Mouse (Mus musculus): ENCODE measurements around the gene Otud7a. TPM values are rescaled to one million over a fixed set of nuclear protein-coding genes. Genes with fewer than 3 reads are reported as not detected.

The Otud7a gene
- polyA plus RNA-seq, 1 experiment from 2014 or later: 2.5 TPM

DNA sequence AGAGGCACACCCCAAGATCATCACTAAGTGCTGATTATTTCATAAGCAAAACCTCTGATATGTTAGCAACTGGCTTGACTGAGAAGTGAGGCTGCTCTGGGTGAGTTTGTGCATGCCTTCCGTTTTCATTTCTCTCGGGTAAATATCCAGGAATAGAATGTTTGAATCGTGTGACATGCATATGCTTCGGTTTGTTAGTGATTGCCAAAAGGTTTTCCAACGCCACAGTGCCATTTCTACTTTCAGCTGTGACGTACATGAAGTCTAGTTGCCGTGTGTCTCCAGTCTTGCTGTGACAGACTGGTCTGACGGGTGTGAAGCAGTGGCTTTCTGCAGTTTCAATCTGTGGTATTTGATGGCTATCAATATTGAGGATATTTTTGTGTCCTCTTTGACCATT is 273.4 kb downstream of the Otud7a start:
- ATAC-seq: 0 out of 2 replicates have a peak, but pooled peaks have one; percentile 10
- no peaks in the 10 kb centered on the region for H3K4me1 ChIP-seq (replicated peaks; ENCODE audit: control insufficient read depth, insufficient read depth, low read length)
- 77% methylated on average over 8 of the region's 8 CpGs for WGBS

GRCm38 (mm10) chr7:63719183-63719944 is 274.8 kb downstream of the Otud7a start:
- Histone ChIP-seq H3K9me3 (ENCODE audit: control insufficient read depth, low read length) (no peaks in the 10 kb centered on the region), H3K36me3 (ENCODE audit: control insufficient read depth, insufficient read depth) (no peaks in the 10 kb centered on the region), H3K27ac (ENCODE audit: low read length) (no peak overlapping the region), H3K27me3 (replicated peaks; ENCODE audit: control insufficient read depth, insufficient read depth, low read length) (no peaks in the 10 kb centered on the region), H3K4me3 (replicated peaks; ENCODE audit: low read length) (no peak overlapping the region), H3K4me2 (ENCODE audit: low read length) (no peak overlapping the region), H3K4me1 (replicated peaks; ENCODE audit: control insufficient read depth, insufficient read depth, low read length) (no peaks in the 10 kb centered on the region), H3K9ac (replicated peaks; ENCODE audit: low read depth, low read length) (no peak overlapping the region)
- 85% methylated on average over 13 of the region's 13 CpGs for WGBS
- ATAC-seq: no peak

More for the DNA sequence above, 273.4 kb downstream of the Otud7a start:
- Histone ChIP-seq H3K9ac (replicated peaks; ENCODE audit: low read depth, low read length) (no peak overlapping the region), H3K27ac (ENCODE audit: low read length) (no peak overlapping the region), H3K4me3 (replicated peaks; ENCODE audit: low read length) (no peak overlapping the region), H3K9me3 (ENCODE audit: control insufficient read depth, low read length) (no peaks in the 10 kb centered on the region), H3K27me3 (replicated peaks; ENCODE audit: control insufficient read depth, insufficient read depth, low read length) (no peaks in the 10 kb centered on the region), H3K4me2 (ENCODE audit: low read length) (no peak overlapping the region), H3K36me3 (ENCODE audit: control insufficient read depth, insufficient read depth) (no peaks in the 10 kb centered on the region)

DNA sequence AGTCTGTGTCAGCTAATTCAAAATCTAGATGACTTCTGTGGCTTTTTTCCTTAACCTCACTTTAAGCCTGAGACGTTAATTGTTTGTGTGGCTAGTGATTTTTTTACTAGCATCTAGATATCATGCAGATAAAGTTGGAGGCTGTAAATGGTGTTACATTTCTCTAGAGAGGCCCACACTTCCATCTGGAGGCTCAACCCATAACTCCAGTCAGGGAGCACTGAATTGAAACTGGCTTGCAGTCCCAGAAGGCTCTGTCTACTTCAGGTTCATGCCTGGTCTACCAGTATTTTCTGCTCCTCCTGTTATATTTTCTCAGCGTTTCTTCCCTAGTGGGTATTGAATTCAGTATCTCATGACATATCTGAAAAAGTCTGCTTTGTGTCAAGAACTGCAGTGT is 276.1 kb downstream of the Otud7a start:
- WGBS: 89% methylated on average over 2 of the region's 2 CpGs
- Histone ChIP-seq H3K9me3 (ENCODE audit: control insufficient read depth, low read length) (no peaks in the 10 kb centered on the region), H3K27ac (ENCODE audit: low read length) (no peak overlapping the region), H3K36me3 (ENCODE audit: control insufficient read depth, insufficient read depth) (no peaks in the 10 kb centered on the region), H3K27me3 (replicated peaks; ENCODE audit: control insufficient read depth, insufficient read depth, low read length) (no peaks in the 10 kb centered on the region), H3K4me2 (ENCODE audit: low read length) (no peak overlapping the region), H3K4me3 (replicated peaks; ENCODE audit: low read length) (no peak overlapping the region), H3K4me1 (replicated peaks; ENCODE audit: control insufficient read depth, insufficient read depth, low read length) (no peaks in the 10 kb centered on the region), H3K9ac (replicated peaks; ENCODE audit: low read depth, low read length) (no peak overlapping the region)
- ATAC-seq: no peak

GRCm38 (mm10) chr7:63725040-63725729 is 280.6 kb downstream of the Otud7a start:
- Histone ChIP-seq H3K27me3 (replicated peaks; ENCODE audit: control insufficient read depth, insufficient read depth, low read length) (no peaks in the 10 kb centered on the region), H3K4me3 (replicated peaks; ENCODE audit: low read length) (no peak overlapping the region), H3K27ac (ENCODE audit: low read length) (no peak overlapping the region), H3K36me3 (ENCODE audit: control insufficient read depth, insufficient read depth) (no peaks in the 10 kb centered on the region), H3K9ac (replicated peaks; ENCODE audit: low read depth, low read length) (no peak overlapping the region), H3K9me3 (ENCODE audit: control insufficient read depth, low read length) (no peaks in the 10 kb centered on the region), H3K4me2 (ENCODE audit: low read length) (no peak overlapping the region), H3K4me1 (replicated peaks; ENCODE audit: control insufficient read depth, insufficient read depth, low read length) (no peaks in the 10 kb centered on the region)
- peak; percentile 92 for ATAC-seq
- 41% methylated on average over 6 of the region's 6 CpGs for WGBS

DNA sequence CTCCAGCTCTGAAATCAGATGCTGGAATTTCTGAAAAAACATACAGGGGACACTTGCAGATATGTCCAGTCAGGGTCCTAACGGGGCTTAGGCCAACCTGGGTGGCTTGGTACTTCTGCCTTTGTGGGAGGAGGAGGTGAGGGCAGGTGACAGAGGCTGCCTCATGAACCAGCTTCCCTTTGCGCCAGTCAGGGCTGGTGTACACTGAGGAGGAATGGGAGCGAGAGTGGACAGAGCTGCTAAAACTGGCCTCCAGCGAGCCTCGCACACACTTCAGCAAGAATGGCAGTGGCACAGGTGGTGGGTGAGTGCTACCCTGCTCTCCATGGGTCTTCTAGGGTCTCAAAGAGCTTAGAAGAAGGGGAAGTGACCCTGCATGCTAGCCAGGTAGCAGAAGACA is 285.1 kb downstream of the Otud7a start:
- WGBS: 93% methylated on average over 5 of the region's 5 CpGs
- Histone ChIP-seq H3K27me3 (replicated peaks; ENCODE audit: control insufficient read depth, insufficient read depth, low read length) (no peaks in the 10 kb centered on the region), H3K4me1 (replicated peaks; ENCODE audit: control insufficient read depth, insufficient read depth, low read length) (no peaks in the 10 kb centered on the region), H3K9ac (replicated peaks; ENCODE audit: low read depth, low read length) (no peak overlapping the region), H3K36me3 (ENCODE audit: control insufficient read depth, insufficient read depth) (no peaks in the 10 kb centered on the region), H3K4me2 (ENCODE audit: low read length) (no peak overlapping the region), H3K27ac (ENCODE audit: low read length) (no peak overlapping the region), H3K9me3 (ENCODE audit: control insufficient read depth, low read length) (no peaks in the 10 kb centered on the region), H3K4me3 (replicated peaks; ENCODE audit: low read length) (no peak overlapping the region)
- no peak for ATAC-seq

DNA sequence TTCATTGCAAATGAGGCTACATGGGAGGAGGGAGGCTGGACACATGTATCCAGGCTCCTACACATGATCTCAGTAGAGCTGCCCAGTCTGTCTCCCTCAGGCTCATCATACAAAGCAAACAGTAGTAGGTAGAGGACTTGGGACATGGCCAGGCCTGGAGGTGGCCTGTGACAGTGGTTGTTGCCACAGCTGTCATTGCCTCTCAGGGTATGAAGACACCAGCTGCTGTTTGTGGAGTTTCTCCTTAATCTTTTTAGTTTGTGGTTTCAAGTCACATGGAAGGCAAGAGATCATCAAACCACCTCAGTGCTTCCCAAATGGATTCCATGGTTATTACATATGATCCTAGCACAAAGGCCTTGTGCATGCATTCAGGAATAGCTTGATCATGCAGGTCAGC is 285.5 kb downstream of the Otud7a start:
- no peaks in the 10 kb centered on the region for H3K27me3 ChIP-seq (replicated peaks; ENCODE audit: control insufficient read depth, insufficient read depth, low read length)
- H3K9me3 ChIP-seq (ENCODE audit: control insufficient read depth, low read length): no peaks in the 10 kb centered on the region
- H3K4me2 ChIP-seq (ENCODE audit: low read length): no peak overlapping the region
- H3K4me1 ChIP-seq (replicated peaks; ENCODE audit: control insufficient read depth, insufficient read depth, low read length): no peaks in the 10 kb centered on the region
- H3K36me3 ChIP-seq (ENCODE audit: control insufficient read depth, insufficient read depth): no peaks in the 10 kb centered on the region
- H3K27ac ChIP-seq (ENCODE audit: low read length): no peak overlapping the region
- H3K9ac ChIP-seq (replicated peaks; ENCODE audit: low read depth, low read length): no peak overlapping the region
- no peak for ATAC-seq
- H3K4me3 ChIP-seq (replicated peaks; ENCODE audit: low read length): no peak overlapping the region

DNA sequence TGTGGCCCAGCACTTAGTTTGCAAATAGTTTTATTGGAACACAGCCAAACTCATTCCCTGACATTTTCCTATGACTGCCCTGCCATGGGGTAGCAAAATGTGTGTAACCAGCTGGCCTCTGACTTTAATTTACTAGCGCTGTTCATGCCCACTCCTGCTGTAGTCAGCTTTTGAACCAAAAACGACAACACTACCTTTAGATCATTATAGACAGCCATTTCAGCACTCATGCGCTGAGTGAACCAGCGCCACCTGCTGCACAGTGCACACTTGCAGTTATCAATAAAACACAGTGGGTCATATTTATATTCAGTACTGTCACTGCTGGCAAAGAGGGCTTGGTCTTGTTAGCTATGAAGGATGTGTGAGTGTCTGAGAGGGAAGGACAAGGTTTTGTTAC is 293.2 kb downstream of the Otud7a start:
- H3K4me1 ChIP-seq (replicated peaks; ENCODE audit: control insufficient read depth, insufficient read depth, low read length): no peaks in the 10 kb centered on the region
- H3K9ac ChIP-seq (replicated peaks; ENCODE audit: low read depth, low read length): no peak overlapping the region
- no peaks in the 10 kb centered on the region for H3K36me3 ChIP-seq (ENCODE audit: control insufficient read depth, insufficient read depth)
- 63% methylated on average over 4 of the region's 4 CpGs for WGBS
- no peak overlapping the region for H3K4me3 ChIP-seq (replicated peaks; ENCODE audit: low read length)
- no peak overlapping the region for H3K4me2 ChIP-seq (ENCODE audit: low read length)
- no peak; the same call in 1 of the 2 replicates for ATAC-seq
- no peaks in the 10 kb centered on the region for H3K27me3 ChIP-seq (replicated peaks; ENCODE audit: control insufficient read depth, insufficient read depth, low read length)
- H3K9me3 ChIP-seq (ENCODE audit: control insufficient read depth, low read length): no peaks in the 10 kb centered on the region
- no peak overlapping the region for H3K27ac ChIP-seq (ENCODE audit: low read length)

DNA sequence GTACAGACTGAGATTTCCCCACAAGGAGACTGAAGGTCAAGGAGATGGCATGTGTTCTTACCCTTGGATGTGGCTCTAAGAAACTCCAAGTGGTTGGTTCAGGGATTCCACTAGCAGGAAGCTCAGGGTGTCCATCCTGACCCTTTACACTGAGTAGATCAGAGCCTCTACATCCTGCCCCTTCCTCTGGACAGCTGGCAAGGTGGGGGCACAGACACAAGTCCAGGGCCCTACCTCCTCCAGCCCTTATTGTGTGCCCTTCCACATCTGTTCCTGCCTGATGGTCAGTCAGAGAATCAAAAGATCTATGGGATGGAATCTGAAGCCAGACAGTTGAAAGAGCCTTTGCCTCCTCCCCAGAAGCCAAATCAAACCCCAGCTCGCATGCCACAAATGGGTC is 293.6 kb downstream of the Otud7a start:
- H3K27me3 ChIP-seq (replicated peaks; ENCODE audit: control insufficient read depth, insufficient read depth, low read length): no peaks in the 10 kb centered on the region
- no peaks in the 10 kb centered on the region for H3K36me3 ChIP-seq (ENCODE audit: control insufficient read depth, insufficient read depth)
- no peak overlapping the region for H3K9ac ChIP-seq (replicated peaks; ENCODE audit: low read depth, low read length)
- no peaks in the 10 kb centered on the region for H3K4me1 ChIP-seq (replicated peaks; ENCODE audit: control insufficient read depth, insufficient read depth, low read length)
- H3K4me3 ChIP-seq (replicated peaks; ENCODE audit: low read length): no peak overlapping the region
- H3K27ac ChIP-seq (ENCODE audit: low read length): no peak overlapping the region
- no peak overlapping the region for H3K4me2 ChIP-seq (ENCODE audit: low read length)
- H3K9me3 ChIP-seq (ENCODE audit: control insufficient read depth, low read length): no peaks in the 10 kb centered on the region
- ATAC-seq: no peak
- 89% methylated on average over 1 of the region's 1 CpGs for WGBS

GRCm38 (mm10) chr7:63743116-63743515 is 298.6 kb downstream of the Otud7a start:
- H3K9ac ChIP-seq (replicated peaks; ENCODE audit: low read depth, low read length): no peak overlapping the region
- no peaks in the 10 kb centered on the region for H3K9me3 ChIP-seq (ENCODE audit: control insufficient read depth, low read length)
- no peak overlapping the region for H3K4me3 ChIP-seq (replicated peaks; ENCODE audit: low read length)
- no peak for ATAC-seq
- no peaks in the 10 kb centered on the region for H3K27me3 ChIP-seq (replicated peaks; ENCODE audit: control insufficient read depth, insufficient read depth, low read length)
- no peaks in the 10 kb centered on the region for H3K36me3 ChIP-seq (ENCODE audit: control insufficient read depth, insufficient read depth)
- H3K27ac ChIP-seq (ENCODE audit: low read length): no peak overlapping the region
- 94% methylated on average over 1 of the region's 1 CpGs for WGBS
- no peak overlapping the region for H3K4me2 ChIP-seq (ENCODE audit: low read length)
- H3K4me1 ChIP-seq (replicated peaks; ENCODE audit: control insufficient read depth, insufficient read depth, low read length): no peaks in the 10 kb centered on the region

Measured in forebrain, embryonic 16.5 days (tissue).